Mouse (Mus musculus): Measurements from ENCODE around the gene Zbtb16.

- TF ChIP-seq CTCF (conservative IDR thresholded peaks at IDR 0.05; ENCODE audit: low read length) (no peak), NANOG (IDR thresholded peaks at IDR 0.05; ENCODE audit: borderline replicate concordance, low read length) (no peak), POU5F1 (IDR thresholded peaks at IDR 0.05; ENCODE audit: borderline replicate concordance, low read length) (no peak)
Measured at GRCm38 (mm10) chr9:48761732-48762637, 74.0 kb downstream of the Zbtb16 start.
